Mouse (Mus musculus): ENCODE data around the gene Spta1. TPM values are rescaled to one million over a fixed set of nuclear protein-coding genes. Genes with fewer than 3 reads are reported as not detected.

Gene Spta1
- polyA plus RNA-seq (2012; rRNA removed): 37.1 and 44.4 TPM in 2 replicates

GRCm38 (mm10) chr1:174172605-174173004 is at the start of gene Spta1:
Gene Spta1, plus strand, starts transcription at chr1:174172776.

GRCm38 (mm10) chr1:174131217-174131616 is 41.4 kb upstream of the Spta1 start, which contains the start of gene Olfr424:
Gene Olfr424, plus strand, starts transcription at chr1:174131517.

GRCm38 (mm10) chr1:174155333-174155732 is 17.2 kb upstream of the Spta1 start, which contains the start of gene Olfr420:
Gene Olfr420, plus strand, starts transcription at chr1:174155633.

GRCm38 (mm10) chr1:174251961-174252360 is 79.4 kb downstream of the Spta1 start, which contains the start of gene Olfr419:
Gene Olfr419, minus strand, starts transcription at chr1:174252061.

Other genes with a start within 250 kb of the Spta1 start
- 2.9 and 3.2 TPM in 2 replicates for gene Mndal, start 230.3 kb upstream of the Spta1 start, polyA plus RNA-seq (2012; rRNA removed)
- gene Ifi203, start 230.1 kb upstream of the Spta1 start, polyA plus RNA-seq (2012; rRNA removed): 1.5 and 2.4 TPM in 2 replicates
- gene Ifi202b, start 190.0 kb upstream of the Spta1 start, polyA plus RNA-seq (2012; rRNA removed): not detected in 2 replicates
- 0.52 TPM in 2 replicates for gene Ifi205, start 141.0 kb upstream of the Spta1 start, polyA plus RNA-seq (2012; rRNA removed)
- gene Olfr433, start 132.1 kb upstream of the Spta1 start, polyA plus RNA-seq (2012; rRNA removed): 0.06 and 0.07 TPM in 2 replicates
- gene Olfr432, start 123.6 kb upstream of the Spta1 start, polyA plus RNA-seq (2012; rRNA removed): 0.01 TPM in 1 of 2 replicates, not detected in the other
- not detected in 2 replicates for gene Olfr430, start 106.2 kb upstream of the Spta1 start, polyA plus RNA-seq (2012; rRNA removed)
- not detected in 2 replicates for gene Olfr429, start 88.4 kb upstream of the Spta1 start, polyA plus RNA-seq (2012; rRNA removed)
- gene Olfr427, start 75.9 kb upstream of the Spta1 start, polyA plus RNA-seq (2012; rRNA removed): not detected in 2 replicates
- gene Olfr231, start 51.6 kb upstream of the Spta1 start, polyA plus RNA-seq (2012; rRNA removed): 0.02 TPM in 1 of 2 replicates, not detected in the other
- gene Olfr424, start 41.3 kb upstream of the Spta1 start, polyA plus RNA-seq (2012; rRNA removed): not detected in 2 replicates
- gene Olfr420, start 17.1 kb upstream of the Spta1 start, polyA plus RNA-seq (2012; rRNA removed): not detected in 2 replicates
- not detected in 2 replicates for gene Olfr419, start 79.3 kb downstream of the Spta1 start, polyA plus RNA-seq (2012; rRNA removed)
- gene Mptx1, start 157.7 kb downstream of the Spta1 start, polyA plus RNA-seq (2012; rRNA removed): not detected in 2 replicates
- 0.01 TPM in 1 of 2 replicates, not detected in the other for gene Olfr417, start 192.3 kb downstream of the Spta1 start, polyA plus RNA-seq (2012; rRNA removed)
- gene Olfr248, start 218.3 kb downstream of the Spta1 start, polyA plus RNA-seq (2012; rRNA removed): not detected in 2 replicates